Mouse (Mus musculus): ENCODE data around the gene Rab4b.

Rab4b gene

GRCm38 (mm10) chr7:27178324-27179216 lies at the start of gene Rab4b:
Rab4b (minus strand) TSS chr7:27178896.
- peak; percentile 100 for DNase-seq

- DNase-seq, result peak; percentile 96
These were observed 49.7 kb upstream of the Rab4b start, which contains the start of gene Itpkc for GRCm38 (mm10) chr7:27228281-27228821. Itpkc (minus strand) TSS chr7:27228661.

- DNase-seq, result no peak
These were observed 49.0 kb upstream of the Rab4b start for GRCm38 (mm10) chr7:27227676-27228075.

GRCm38 (mm10) chr7:27227276-27227675 lies 48.6 kb upstream of the Rab4b start:
- no peak for DNase-seq

GRCm38 (mm10) chr7:27224877-27225575 lies 46.3 kb upstream of the Rab4b start:
- DNase-seq, result peak; percentile 14

GRCm38 (mm10) chr7:27222538-27222937 lies 43.8 kb upstream of the Rab4b start:
- no peak for DNase-seq

- no peak for DNase-seq
These were observed 43.2 kb upstream of the Rab4b start for GRCm38 (mm10) chr7:27221939-27222338.

- no peak for DNase-seq
These were observed 41.2 kb upstream of the Rab4b start for GRCm38 (mm10) chr7:27219937-27220336.

GRCm38 (mm10) chr7:27218586-27218985 lies 39.9 kb upstream of the Rab4b start:
- DNase-seq, result no peak

- no peak for DNase-seq
These were observed 33.9 kb upstream of the Rab4b start for GRCm38 (mm10) chr7:27212626-27213025.

- no peak for DNase-seq
These were observed 25.2 kb upstream of the Rab4b start for GRCm38 (mm10) chr7:27203730-27204449.

- DNase-seq, result no peak
These were observed 20.1 kb upstream of the Rab4b start for GRCm38 (mm10) chr7:27198779-27199178.

GRCm38 (mm10) chr7:27198355-27198754 lies 19.7 kb upstream of the Rab4b start:
- no peak for DNase-seq

GRCm38 (mm10) chr7:27197634-27198033 lies 18.9 kb upstream of the Rab4b start:
- no peak for DNase-seq

- no peak for DNase-seq
These were observed 18.4 kb upstream of the Rab4b start for GRCm38 (mm10) chr7:27197136-27197535.

- peak; percentile 100 for DNase-seq
These were observed 17.2 kb upstream of the Rab4b start, which contains the start of the genes BC024978 and Snrpa for GRCm38 (mm10) chr7:27195681-27196611. BC024978 (plus strand) TSS chr7:27195781. Snrpa (minus strand) TSS chr7:27196271.

- DNase-seq, result no peak
These were observed 15.0 kb upstream of the Rab4b start for GRCm38 (mm10) chr7:27193731-27194130.

GRCm38 (mm10) chr7:27192434-27192833 lies 13.7 kb upstream of the Rab4b start:
- no peak for DNase-seq

- peak; percentile 28 for DNase-seq
These were observed 10.7 kb upstream of the Rab4b start for GRCm38 (mm10) chr7:27189271-27189931.

- no peak for DNase-seq
These were observed 7.3 kb upstream of the Rab4b start for GRCm38 (mm10) chr7:27185986-27186385.

- DNase-seq, result peak; percentile 34
These were observed 6.3 kb upstream of the Rab4b start for GRCm38 (mm10) chr7:27184964-27185363.

Data from lung, postnatal 36 days (tissue).